Mouse (Mus musculus): ENCODE data around the gene Cd6. TPM values are rescaled to one million over a fixed set of nuclear protein-coding genes. Genes with fewer than 3 reads are reported as not detected.
A peak's percentile ranks its signal among the peaks of the same experiment; 100 is the strongest.

Gene Cd6
- polyA plus RNA-seq, 3 experiments from 2014 or later = 356 to 569 (median 520) TPM

GRCm38 (mm10) chr19:10799155-10799554 is 30.7 kb downstream of the Cd6 start:
- no peak for ATAC-seq

GRCm38 (mm10) chr19:10798576-10798975 is 31.3 kb downstream of the Cd6 start:
- ATAC-seq = no peak

- ATAC-seq = no peak
Observed at GRCm38 (mm10) chr19:10794916-10795315, 34.9 kb downstream of the Cd6 start.

- no peak for ATAC-seq
Observed at GRCm38 (mm10) chr19:10793044-10793443, 36.8 kb downstream of the Cd6 start.

- ATAC-seq = no peak
Observed at GRCm38 (mm10) chr19:10790323-10790722, 39.5 kb downstream of the Cd6 start.

- ATAC-seq = peak; percentile 65
Observed at GRCm38 (mm10) chr19:10788242-10788641, 41.6 kb downstream of the Cd6 start.

- peak; percentile 71 for ATAC-seq
Observed at GRCm38 (mm10) chr19:10787406-10787805, 42.5 kb downstream of the Cd6 start.

GRCm38 (mm10) chr19:10786753-10787152 is 43.1 kb downstream of the Cd6 start:
- no peak for ATAC-seq

- ATAC-seq = no peak
Observed at GRCm38 (mm10) chr19:10784796-10785459, 44.9 kb downstream of the Cd6 start.

- no peak for ATAC-seq
Observed at GRCm38 (mm10) chr19:10784061-10784460, 45.8 kb downstream of the Cd6 start.

- ATAC-seq = no peak
Observed at GRCm38 (mm10) chr19:10783168-10783567, 46.7 kb downstream of the Cd6 start.

GRCm38 (mm10) chr19:10781641-10782040 is 48.2 kb downstream of the Cd6 start:
- peak; percentile 49 for ATAC-seq

GRCm38 (mm10) chr19:10776906-10777305 is 53.0 kb downstream of the Cd6 start:
- no peak for ATAC-seq

- ATAC-seq = no peak
Observed at GRCm38 (mm10) chr19:10774141-10774540, 55.7 kb downstream of the Cd6 start.

GRCm38 (mm10) chr19:10773384-10773783 is 56.5 kb downstream of the Cd6 start:
- peak; percentile 59 for ATAC-seq

GRCm38 (mm10) chr19:10772866-10773265 is 57.0 kb downstream of the Cd6 start:
- peak; percentile 33 for ATAC-seq

GRCm38 (mm10) chr19:10771995-10772394 is 57.9 kb downstream of the Cd6 start:
- ATAC-seq = no peak

- ATAC-seq = no peak
Observed at GRCm38 (mm10) chr19:10769429-10770195, 60.2 kb downstream of the Cd6 start.

GRCm38 (mm10) chr19:10768694-10769428 is 61.0 kb downstream of the Cd6 start:
- ATAC-seq = no peak

GRCm38 (mm10) chr19:10767631-10768030 is 62.2 kb downstream of the Cd6 start:
- ATAC-seq = no peak

- peak; percentile 82 for ATAC-seq
Observed at GRCm38 (mm10) chr19:10763381-10764031, 66.4 kb downstream of the Cd6 start.

- no peak for ATAC-seq
Observed at GRCm38 (mm10) chr19:10762468-10762867, 67.4 kb downstream of the Cd6 start.
